Mouse (Mus musculus) embryonic facial prominence, embryonic 12.5 days (tissue): ENCODE results near the gene Tmem45a2. TPM values are rescaled to one million over a fixed set of nuclear protein-coding genes. Genes with fewer than 3 reads are reported as not detected.

Experiments
- ATAC-seq: fragments of 200-750 bp; cut with Nextera tagmentation; 2 replicates; pipeline ENCODE4 v1.8.0; 2017; ENCODE audit not compliant: insufficient number of reproducible peaks, insufficient read depth, low FRiP score, low TSS enrichment
- H3K27ac ChIP-seq: fragments of 300-500 bp; sonication (generic); 2 replicates; pipeline ENCODE4 v1.5.1; 2016; ENCODE audit warnings: mild to moderate bottlenecking
- H3K27me3 ChIP-seq: fragments of 300-500 bp; sonication (generic); 2 replicates; pipeline ENCODE4 v1.6.1; 2016; ENCODE audit warnings: mild to moderate bottlenecking, moderate library complexity
- H3K36me3 ChIP-seq: fragments of 300-500 bp; sonication (generic); 2 replicates; pipeline ENCODE4 v1.6.1; 2016; ENCODE audit warnings: mild to moderate bottlenecking
- H3K4me1 ChIP-seq: fragments of 300-500 bp; sonication (generic); 2 replicates; pipeline ENCODE4 v1.6.1; 2016
- H3K4me2 ChIP-seq: fragments of 300-500 bp; sonication (generic); replicated peaks from 2 replicates; pipeline ENCODE4 v1.6.1; 2016; ENCODE audit warnings: mild to moderate bottlenecking, moderate library complexity
- H3K4me3 ChIP-seq: fragments of 300-500 bp; sonication (generic); 2 replicates; pipeline ENCODE4 v1.5.1; 2016; ENCODE audit warnings: mild to moderate bottlenecking
- H3K9ac ChIP-seq: fragments of 300-500 bp; sonication (generic); 2 replicates; pipeline ENCODE4 v1.6.1; 2016; ENCODE audit warnings: mild to moderate bottlenecking, moderate library complexity
- H3K9me3 ChIP-seq: fragments of 300-500 bp; sonication (generic); 2 replicates; pipeline ENCODE4 v1.6.1; 2016; ENCODE audit warnings: mild to moderate bottlenecking, moderate library complexity
- WGBS: fragments of 180-500 bp; shearing (Covaris S2); methylation state at CpG from one replicate; pipeline ENCODE4 v1.1.7; 2016; 5-methylcytosine and 5-hydroxymethylcytosine counted together
- polyA plus RNA-seq: library from polyadenylated mRNA; unstranded; fragments of >200 nt; fragmentation: Nextera tagmentation; extraction: Ambion mirVana; gene quantifications from 2 replicates; pipeline ENCODE4 v1.2.1, GENCODE M21; 2016

Tmem45a2 gene
- 0.04 TPM in 1 of 2 replicates, not detected in the other for polyA plus RNA-seq

DNA sequence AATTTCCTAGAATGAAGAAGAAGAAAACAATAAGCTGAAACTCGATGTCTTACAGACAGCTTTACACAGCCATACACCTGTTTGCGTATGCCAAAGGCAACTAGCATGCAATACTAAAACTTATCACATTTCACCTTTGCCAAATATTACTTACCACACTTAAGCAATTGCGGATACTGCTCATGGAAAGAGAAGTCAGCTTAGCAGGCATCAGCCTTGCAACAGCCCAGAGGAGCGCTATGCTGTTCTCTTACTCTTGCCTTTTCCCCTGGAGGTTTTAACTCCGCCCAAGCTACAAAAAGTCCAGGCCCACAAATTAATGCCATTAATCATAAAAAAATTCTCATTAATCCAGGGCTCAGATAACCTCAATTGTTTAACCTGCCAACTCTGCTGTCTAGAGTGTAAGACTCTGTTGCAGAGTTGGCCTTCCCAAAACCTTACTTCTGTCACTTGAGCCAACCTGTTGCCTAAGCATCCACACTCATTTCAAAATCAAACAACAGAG, at the start of gene Tmem45a2:
Gene Tmem45a2, minus strand, starts transcription at position 241 of the 508 bp plus-strand sequence.
- H3K4me1 ChIP-seq = no peaks in the 10 kb centered on the region
- H3K27me3 ChIP-seq = no peaks in the 10 kb centered on the region
- H3K4me3 ChIP-seq = no peak within 1 kb of the TSS
- H3K4me2 ChIP-seq = no peak within 1 kb of the TSS
- H3K9me3 ChIP-seq = no peaks in the 10 kb centered on the region
- 92% methylated on average over 5 of the region's 5 CpGs for WGBS
- H3K9ac ChIP-seq = no peak within 1 kb of the TSS
- H3K36me3 ChIP-seq = no peaks in the 10 kb centered on the region
- no peak within 1 kb of the TSS for H3K27ac ChIP-seq
- no peak for ATAC-seq

DNA sequence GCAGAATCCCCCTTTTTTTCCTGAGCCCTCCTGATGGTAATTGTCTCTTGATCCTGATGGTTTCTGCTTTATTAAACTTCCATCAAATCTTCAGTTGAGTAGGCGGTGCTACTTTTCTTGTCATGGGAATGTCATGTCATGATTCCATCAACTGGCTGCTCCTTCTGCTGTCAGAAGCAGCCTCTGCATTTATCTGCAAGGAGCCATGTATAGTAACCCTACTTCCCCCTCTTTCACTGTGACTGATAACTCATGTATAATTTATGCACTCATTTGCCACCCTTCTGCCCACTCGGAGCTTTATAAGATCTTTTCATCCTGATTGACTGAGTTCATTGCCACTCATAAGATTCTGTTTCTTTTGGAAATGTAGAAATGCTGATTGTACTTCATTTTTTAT, 46.4 kb upstream of the Tmem45a2 start:
- WGBS = 85% methylated on average over 2 of the region's 2 CpGs
- H3K9me3 ChIP-seq = no peaks in the 10 kb centered on the region

DNA sequence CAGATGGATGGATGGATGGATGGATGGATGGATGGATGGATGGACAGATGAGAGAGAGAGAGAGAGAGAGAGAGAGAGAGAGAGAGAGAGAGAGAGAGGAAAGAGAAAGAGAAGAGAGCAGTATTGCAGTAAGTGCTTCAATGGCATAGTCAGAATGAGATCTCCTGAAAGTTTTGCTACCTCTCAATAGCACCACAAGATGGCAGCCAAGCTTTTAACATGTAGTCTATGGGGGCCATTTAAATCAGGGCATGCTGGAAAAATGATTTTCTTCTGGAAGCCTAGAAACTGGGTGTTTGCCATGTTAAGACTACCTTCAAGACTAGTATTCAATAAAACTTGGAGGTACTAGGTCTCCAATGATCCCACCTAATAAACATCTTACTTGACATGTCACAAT, 44.9 kb upstream of the Tmem45a2 start:
- H3K27me3 ChIP-seq = no peaks in the 10 kb centered on the region
- no peaks in the 10 kb centered on the region for H3K9me3 ChIP-seq
- H3K9ac ChIP-seq = no peak overlapping the region
- no peaks in the 10 kb centered on the region for H3K4me1 ChIP-seq
- no peak for ATAC-seq
- H3K4me2 ChIP-seq = no peak overlapping the region
- H3K27ac ChIP-seq = no peak overlapping the region
- no peaks in the 10 kb centered on the region for H3K36me3 ChIP-seq
- H3K4me3 ChIP-seq = no peak overlapping the region

More for the DNA sequence above, 46.4 kb upstream of the Tmem45a2 start:
- H3K27me3 ChIP-seq = no peaks in the 10 kb centered on the region
- no peaks in the 10 kb centered on the region for H3K36me3 ChIP-seq
- peaks cover 3% of the 10 kb centered on the region; the same call in 1 of the 2 replicates for H3K4me1 ChIP-seq
- ATAC-seq = no peak
- no peak overlapping the region for H3K27ac ChIP-seq
- H3K4me2 ChIP-seq = no peak overlapping the region
- no peak overlapping the region for H3K4me3 ChIP-seq
- no peak overlapping the region for H3K9ac ChIP-seq

DNA sequence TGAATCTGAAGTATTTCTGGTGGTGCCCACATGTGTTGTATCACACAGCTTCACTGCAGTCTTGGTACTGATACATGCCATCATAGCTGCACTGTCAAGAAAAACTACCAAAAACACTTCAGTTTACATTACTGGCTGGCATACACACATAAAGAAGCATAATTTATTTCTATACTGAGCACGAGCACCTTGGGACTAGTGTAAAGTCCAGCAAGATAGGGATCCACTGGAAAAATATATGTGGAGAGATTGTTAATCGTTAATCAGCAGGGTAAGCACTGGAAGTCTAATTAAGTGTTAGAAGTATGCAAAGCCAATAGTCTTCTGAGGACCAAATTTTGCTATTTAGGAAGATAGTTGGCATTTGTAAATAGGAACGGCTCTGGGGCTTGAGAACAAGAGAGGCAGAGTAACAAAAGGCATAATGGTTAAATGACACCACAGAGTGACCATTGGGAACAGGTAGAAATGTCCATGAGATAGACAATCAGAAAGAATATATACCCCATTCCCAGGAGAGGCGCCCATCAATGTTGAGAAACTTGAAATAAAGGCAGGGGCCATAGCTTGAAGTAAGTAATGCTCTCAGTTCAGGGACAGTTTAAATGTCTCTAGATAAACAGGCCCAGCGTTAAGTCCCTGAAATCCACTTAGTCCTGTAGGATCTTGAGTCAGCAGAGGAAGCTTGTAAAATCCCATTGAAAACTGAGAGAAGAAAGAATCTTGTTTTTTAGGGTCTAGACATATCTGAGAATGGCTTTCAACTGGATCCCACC, 35.2 kb upstream of the Tmem45a2 start:
- ATAC-seq = no peak
- Histone ChIP-seq H3K4me3 (no peak overlapping the region), H3K27ac (no peak overlapping the region), H3K9ac (no peak overlapping the region), H3K4me2 (no peak overlapping the region), H3K36me3 (no peaks in the 10 kb centered on the region), H3K9me3 (no peaks in the 10 kb centered on the region), H3K4me1 (no peaks in the 10 kb centered on the region), H3K27me3 (no peaks in the 10 kb centered on the region)
- WGBS = 75% methylated on average over 5 of the region's 5 CpGs

DNA sequence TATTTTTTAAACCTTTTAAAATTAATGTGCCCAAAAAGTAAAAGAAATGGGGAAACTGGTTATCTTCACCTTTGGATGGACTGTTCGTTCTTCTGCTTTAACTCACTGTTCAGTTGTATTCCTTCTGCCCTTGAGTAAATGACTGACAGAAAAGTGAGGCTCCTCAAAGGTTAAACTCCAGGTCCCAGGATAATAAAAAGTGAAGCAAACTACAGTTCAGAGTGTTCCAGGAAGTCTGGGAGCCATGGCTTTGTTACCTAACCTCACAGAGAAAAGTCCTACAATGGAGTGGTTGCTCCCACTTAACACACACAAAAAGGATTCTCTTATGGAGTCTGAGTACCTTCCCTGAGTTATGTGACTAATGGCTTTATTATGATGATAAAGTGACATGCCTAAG, 30.0 kb upstream of the Tmem45a2 start:
- H3K9ac ChIP-seq = no peak overlapping the region
- 93% methylated on average over 1 of the region's 1 CpGs for WGBS
- no peaks in the 10 kb centered on the region for H3K9me3 ChIP-seq
- no peaks in the 10 kb centered on the region for H3K27me3 ChIP-seq
- ATAC-seq = no peak
- H3K36me3 ChIP-seq = no peaks in the 10 kb centered on the region
- no peak overlapping the region for H3K27ac ChIP-seq
- H3K4me2 ChIP-seq = no peak overlapping the region
- H3K4me3 ChIP-seq = no peak overlapping the region
- H3K4me1 ChIP-seq = no peaks in the 10 kb centered on the region

DNA sequence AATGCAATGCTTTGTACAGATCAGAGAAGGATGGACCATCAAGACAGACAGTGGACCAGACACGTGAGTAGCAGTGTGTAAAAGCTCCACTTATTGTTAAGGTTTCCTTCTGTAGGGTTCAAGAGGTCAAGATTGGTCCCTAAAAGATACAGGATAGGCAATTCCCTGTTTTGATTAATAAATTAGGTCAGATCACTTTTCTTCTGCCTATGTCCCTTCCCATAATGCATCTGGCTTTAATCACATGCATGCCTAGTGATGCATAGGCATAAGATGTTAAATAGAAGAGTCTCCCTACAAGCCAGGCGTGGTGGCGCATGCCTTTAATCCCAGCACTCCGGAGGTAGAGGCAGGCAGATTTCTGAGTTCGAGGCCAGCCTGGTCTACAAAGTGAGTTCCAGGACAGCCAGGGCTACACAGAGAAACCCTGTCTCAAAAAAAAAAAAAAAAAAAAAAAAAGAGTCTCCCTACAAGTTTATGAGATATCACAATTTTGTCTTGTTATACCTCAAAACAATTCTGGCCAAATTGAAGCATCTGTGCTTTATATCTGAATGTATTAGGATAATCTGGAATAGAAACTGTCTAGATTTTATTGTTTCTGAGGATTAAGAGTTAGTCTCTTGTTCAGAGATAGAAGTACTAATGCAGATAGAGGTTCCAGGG, 28.5 kb upstream of the Tmem45a2 start:
- ATAC-seq = no peak

DNA sequence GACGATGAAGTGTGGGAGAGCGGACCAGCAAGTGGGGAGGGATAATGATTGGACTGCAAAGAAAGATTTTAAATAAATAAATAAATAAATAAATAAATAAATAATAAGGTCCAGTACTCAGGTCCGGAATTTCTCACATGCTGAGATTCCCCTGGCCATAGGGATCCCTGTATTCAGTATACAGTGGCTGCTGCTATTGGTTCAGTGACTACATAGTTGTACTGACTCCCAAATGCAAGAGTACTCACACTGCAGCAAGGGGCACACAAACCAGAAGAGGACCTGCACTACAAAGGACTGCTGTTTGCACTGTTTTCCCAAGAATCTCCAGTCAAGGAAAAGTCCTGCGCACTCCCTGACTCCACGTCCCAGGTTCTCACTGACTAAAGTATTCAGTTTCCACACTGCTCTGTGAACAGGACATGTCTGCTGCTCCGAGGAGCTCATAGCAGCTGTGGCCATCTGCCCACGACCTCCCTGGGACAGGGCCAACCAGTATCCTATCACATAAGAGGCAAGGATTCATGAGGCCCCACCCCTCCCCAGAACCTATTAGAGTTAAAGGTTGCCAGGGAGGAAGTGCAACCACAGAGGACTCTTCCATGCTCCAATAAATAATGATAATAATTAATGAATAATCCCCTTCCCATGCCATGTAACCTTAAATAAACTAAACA, 27.4 kb upstream of the Tmem45a2 start:
- Histone ChIP-seq H3K9ac (no peak overlapping the region), H3K27me3 (no peaks in the 10 kb centered on the region), H3K36me3 (no peaks in the 10 kb centered on the region), H3K4me1 (no peaks in the 10 kb centered on the region), H3K9me3 (no peaks in the 10 kb centered on the region), H3K27ac (no peak overlapping the region), H3K4me3 (no peak overlapping the region), H3K4me2 (no peak overlapping the region)
- WGBS = 50% methylated on average over 7 of the region's 7 CpGs
- ATAC-seq = no peak

More for the DNA sequence above, 28.5 kb upstream of the Tmem45a2 start:
- Histone ChIP-seq H3K4me1 (no peaks in the 10 kb centered on the region), H3K27me3 (no peaks in the 10 kb centered on the region), H3K9me3 (no peaks in the 10 kb centered on the region), H3K4me2 (no peak overlapping the region), H3K4me3 (no peak overlapping the region), H3K27ac (no peak overlapping the region), H3K36me3 (no peaks in the 10 kb centered on the region), H3K9ac (no peak overlapping the region)
- 72% methylated on average over 5 of the region's 5 CpGs for WGBS

DNA sequence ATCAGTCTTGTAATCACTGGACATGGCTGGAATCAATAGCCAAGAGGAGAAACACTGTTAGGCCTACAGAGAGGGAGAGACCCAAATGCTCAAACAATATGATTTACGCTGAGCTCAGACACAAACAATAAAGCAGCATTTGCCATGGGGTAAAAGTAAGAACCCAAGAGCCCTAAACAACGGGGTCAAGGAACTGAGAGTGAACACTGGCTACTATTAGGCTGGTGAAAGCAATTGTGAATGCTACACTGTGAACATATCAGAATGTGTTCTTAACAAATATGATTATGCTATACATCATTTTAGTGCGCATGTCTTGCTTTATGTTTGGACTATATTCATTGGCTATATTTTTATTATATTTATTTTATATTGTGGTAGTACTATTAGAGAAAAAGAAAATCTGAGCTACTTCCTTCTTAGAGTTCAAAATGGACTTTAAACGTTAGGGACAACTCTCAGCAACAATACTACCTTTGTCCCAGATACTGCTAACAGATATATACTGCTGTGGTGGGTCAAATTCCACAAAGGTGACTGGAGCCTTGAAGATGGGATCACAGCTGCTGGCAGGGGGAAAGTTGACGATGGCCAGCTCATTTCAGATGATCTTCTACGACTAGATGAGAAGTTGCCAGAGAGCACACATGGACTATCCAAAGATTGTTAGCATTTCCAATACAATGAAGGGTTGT, 21.9 kb upstream of the Tmem45a2 start:
- H3K27ac ChIP-seq = no peak overlapping the region
- no peak for ATAC-seq

DNA sequence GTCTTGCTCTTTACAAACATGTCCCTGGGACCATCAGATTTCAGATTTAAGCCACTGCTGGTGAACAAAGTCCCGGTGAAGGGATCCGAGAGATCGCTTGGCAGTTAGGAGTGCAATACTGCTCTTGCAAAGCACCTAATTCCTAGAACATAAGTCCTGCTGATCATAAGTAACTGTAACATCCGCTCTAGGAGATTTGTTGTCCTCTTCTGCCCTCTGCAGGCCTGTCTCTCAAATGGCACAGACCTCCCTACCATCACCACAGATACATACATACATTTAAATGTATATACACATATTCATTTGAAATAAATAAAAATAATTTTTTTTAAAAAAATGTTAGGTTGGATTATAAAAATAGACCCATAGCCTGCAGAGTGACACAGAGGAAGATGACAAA, 21.3 kb upstream of the Tmem45a2 start:
- WGBS = 45% methylated on average over 4 of the region's 4 CpGs
- no peaks in the 10 kb centered on the region for H3K4me1 ChIP-seq
- ATAC-seq = no peak
- no peaks in the 10 kb centered on the region for H3K9me3 ChIP-seq
- H3K4me3 ChIP-seq = no peak overlapping the region
- no peaks in the 10 kb centered on the region for H3K36me3 ChIP-seq
- no peak overlapping the region for H3K4me2 ChIP-seq
- H3K9ac ChIP-seq = no peak overlapping the region
- H3K27me3 ChIP-seq = no peaks in the 10 kb centered on the region
- H3K27ac ChIP-seq = no peak overlapping the region

More for the DNA sequence above, 21.9 kb upstream of the Tmem45a2 start:
- Histone ChIP-seq H3K9me3 (no peaks in the 10 kb centered on the region), H3K27me3 (no peaks in the 10 kb centered on the region), H3K4me2 (no peak overlapping the region), H3K4me3 (no peak overlapping the region), H3K4me1 (no peaks in the 10 kb centered on the region), H3K36me3 (no peaks in the 10 kb centered on the region), H3K9ac (no peak overlapping the region)
- WGBS = 69% methylated on average over 6 of the region's 6 CpGs

DNA sequence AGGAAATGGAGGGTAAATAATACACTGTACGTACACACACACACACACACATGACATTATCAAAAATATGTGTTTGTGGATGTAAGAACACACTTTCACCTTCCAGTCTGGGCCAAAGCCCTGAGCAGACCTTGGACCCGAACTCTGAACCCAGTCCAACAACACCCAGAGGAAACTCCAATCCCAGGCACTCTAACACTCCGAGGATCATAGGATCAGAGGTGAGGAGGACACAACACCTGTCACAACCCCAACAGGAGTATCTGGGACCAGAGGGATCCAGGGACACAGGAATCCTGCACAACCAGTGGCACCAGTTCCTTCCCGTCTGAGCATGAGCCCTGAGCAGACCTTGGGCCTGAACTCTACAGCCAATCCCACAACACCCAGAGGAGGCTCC, 8.4 kb upstream of the Tmem45a2 start:
- Histone ChIP-seq H3K27ac (no peak overlapping the region), H3K4me3 (no peak overlapping the region), H3K4me1 (no peaks in the 10 kb centered on the region), H3K36me3 (no peaks in the 10 kb centered on the region), H3K4me2 (no peak overlapping the region), H3K9me3 (no peaks in the 10 kb centered on the region), H3K9ac (no peak overlapping the region), H3K27me3 (no peaks in the 10 kb centered on the region)
- no peak for ATAC-seq
- WGBS = 80% methylated on average over 4 of the region's 4 CpGs

DNA sequence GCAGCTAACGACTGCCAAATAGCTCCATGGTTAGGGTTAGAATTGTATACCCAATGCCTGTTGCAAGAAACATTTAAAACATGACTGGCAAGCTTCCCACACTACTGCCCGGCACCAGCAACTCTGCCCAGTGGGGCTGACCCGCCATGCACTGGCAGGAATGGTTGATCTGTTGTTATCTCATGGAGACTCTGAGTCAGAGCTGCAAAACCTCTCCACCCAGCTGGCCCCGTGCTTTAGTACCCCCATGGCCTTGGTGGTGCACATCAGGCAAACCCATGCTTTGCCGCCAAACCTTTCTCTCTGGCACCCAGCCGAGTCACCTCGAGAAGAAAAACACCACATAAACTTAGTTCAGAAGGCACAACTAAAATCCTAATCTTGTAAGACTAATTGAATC, 4.8 kb upstream of the Tmem45a2 start:
- ATAC-seq = no peak
- Histone ChIP-seq H3K4me3 (no peak overlapping the region), H3K4me1 (no peaks in the 10 kb centered on the region), H3K9ac (no peak overlapping the region), H3K9me3 (no peaks in the 10 kb centered on the region), H3K27ac (no peak overlapping the region), H3K36me3 (no peaks in the 10 kb centered on the region), H3K4me2 (no peak overlapping the region), H3K27me3 (no peaks in the 10 kb centered on the region)
- 78% methylated on average over 7 of the region's 7 CpGs for WGBS
